Mouse (Mus musculus) MEL (cell line): ENCODE measurements around the gene Adamtsl5. TPM values are rescaled to one million over a fixed set of nuclear protein-coding genes. Genes with fewer than 3 reads are reported as not detected.

Source experiments
- DNase-seq: peaks from one replicate; pipeline ENCODE4 v3.0.0; 2011; ENCODE audit warnings: low read depth, low spot score
- H3K27ac ChIP-seq: 2 replicates; pipeline ENCODE4 v1.5.1; 2012; ENCODE audit warnings: low read depth, mild to moderate bottlenecking, control low read depth, low read length, moderate library complexity; ENCODE audit not compliant: control insufficient read depth
- H3K27me3 ChIP-seq, 2 experiments: fragments of 150-350 bp in 1 of 2; sonication (generic) in 1 of 2; 2 replicates each; pipeline ENCODE4 v1.6.1; 2012; ENCODE audit warnings: low read length in 2 of 2, mild to moderate bottlenecking in 2 of 2, improper control_type of control experiment in 1 of 2, moderate library complexity in 1 of 2; ENCODE audit not compliant: insufficient read depth in 2 of 2, control insufficient read depth in 1 of 2
- H3K36me3 ChIP-seq, 2 experiments: 2 replicates each; pipeline ENCODE4 v1.6.1; 2012 to 2014; ENCODE audit warnings: low read length in 2 of 2, improper control_type of control experiment in 1 of 2, inconsistent platforms in 1 of 2, mild to moderate bottlenecking in 1 of 2; ENCODE audit not compliant: insufficient read depth in 2 of 2, control insufficient read depth in 1 of 2
- H3K4me1 ChIP-seq, 2 experiments: fragments of 150-350 bp in 1 of 2; sonication (generic) in 1 of 2; 2 replicates each; pipeline ENCODE4 v1.6.1; 2012; ENCODE audit warnings: low read length in 2 of 2, improper control_type of control experiment in 1 of 2, mild to moderate bottlenecking in 1 of 2; ENCODE audit not compliant: insufficient read depth in 2 of 2, control insufficient read depth in 1 of 2
- H3K4me3 ChIP-seq, 2 experiments: fragments of 150-350 bp in 1 of 2; sonication (generic) in 1 of 2; 2 replicates each; pipeline ENCODE4 v1.5.1; 2012; ENCODE audit warnings: low read depth in 2 of 2, low read length in 2 of 2, mild to moderate bottlenecking in 2 of 2, moderate library complexity in 2 of 2, control low read depth in 1 of 2, improper control_type of control experiment in 1 of 2; ENCODE audit not compliant: control insufficient read depth in 1 of 2, insufficient read depth in 1 of 2
- H3K79me2 ChIP-seq: 2 replicates; pipeline ENCODE4 v1.6.1; 2012; ENCODE audit warnings: mild to moderate bottlenecking, low read length, moderate library complexity; ENCODE audit not compliant: control insufficient read depth, poor library complexity, insufficient read depth
- H3K9ac ChIP-seq: 2 replicates; pipeline ENCODE4 v1.6.1; 2012; ENCODE audit warnings: low read depth, mild to moderate bottlenecking, control low read depth, low read length, moderate library complexity; ENCODE audit not compliant: control insufficient read depth, poor library complexity, severe bottlenecking
- H3K9me3 ChIP-seq: fragments of 150-350 bp; sonication (generic); replicated peaks from 2 replicates; pipeline ENCODE4 v1.6.1; 2012; ENCODE audit warnings: mild to moderate bottlenecking, low read length, improper control_type of control experiment, moderate library complexity; ENCODE audit not compliant: insufficient read depth
- CHD1 ChIP-seq: IDR thresholded peaks from 2 replicates; pipeline ENCODE4 v1.6.1; 2012; ENCODE audit warnings: low read depth, mild to moderate bottlenecking, inconsistent platforms, low read length, improper control_type of control experiment
- CHD2 ChIP-seq: IDR thresholded peaks from 2 replicates; pipeline ENCODE4 v1.6.1; 2011; ENCODE audit warnings: low read length, improper control_type of control experiment
- CTCF ChIP-seq, 3 experiments: IDR thresholded peaks in 2 of 3; conservative IDR thresholded peaks in 1 of 3; 2 replicates each; pipeline ENCODE4 v1.5.1; 2011 to 2012; ENCODE audit warnings: low read length in 3 of 3, low read depth in 2 of 3, mild to moderate bottlenecking in 2 of 3, improper control_type of control experiment in 1 of 3, inconsistent platforms in 1 of 3, mixed read lengths in 1 of 3, moderate library complexity in 1 of 3; ENCODE audit not compliant: control insufficient read depth in 1 of 3, insufficient read depth in 1 of 3, poor library complexity in 1 of 3, severe bottlenecking in 1 of 3
- E2F4 ChIP-seq: IDR thresholded peaks from 2 replicates; pipeline ENCODE4 v1.6.1; 2011; ENCODE audit warnings: low read depth, low read length, improper control_type of control experiment, borderline replicate concordance
- ELF1 ChIP-seq: IDR thresholded peaks from 2 replicates; pipeline ENCODE4 v1.6.1; 2014; ENCODE audit warnings: low read depth, mild to moderate bottlenecking, inconsistent platforms, low read length, improper control_type of control experiment, moderate library complexity
- EP300 ChIP-seq, 2 experiments: IDR thresholded peaks; 2 replicates each; pipeline ENCODE4 v1.6.1; 2011; ENCODE audit warnings: improper control_type of control experiment in 2 of 2, low read length in 2 of 2, low read depth in 1 of 2, mild to moderate bottlenecking in 1 of 2
- GATA1 ChIP-seq: IDR thresholded peaks from 2 replicates; pipeline ENCODE4 v1.6.1; 2011; ENCODE audit warnings: low read depth, low read length, improper control_type of control experiment
- HCFC1 ChIP-seq: IDR thresholded peaks from 2 replicates; pipeline ENCODE4 v1.6.1; 2012; ENCODE audit warnings: low read depth, mild to moderate bottlenecking, inconsistent platforms, low read length, improper control_type of control experiment, moderate library complexity
- JUND ChIP-seq: IDR thresholded peaks from 2 replicates; pipeline ENCODE4 v1.6.1; 2011; ENCODE audit warnings: low read depth, mild to moderate bottlenecking, improper control_type of control experiment, low read length
- KAT2A ChIP-seq: conservative IDR thresholded peaks from 2 replicates; pipeline ENCODE4 v1.6.1; 2012; ENCODE audit warnings: low read depth, low read length, improper control_type of control experiment, inconsistent platforms
- MAFK ChIP-seq: IDR thresholded peaks from 2 replicates; pipeline ENCODE4 v1.6.1; 2011; ENCODE audit warnings: low read depth, mild to moderate bottlenecking, low read length, improper control_type of control experiment, borderline replicate concordance
- MAZ ChIP-seq: IDR thresholded peaks from 2 replicates; pipeline ENCODE4 v1.6.1; 2012; ENCODE audit warnings: low read depth, mild to moderate bottlenecking, inconsistent platforms, low read length, improper control_type of control experiment
- MEF2A ChIP-seq: IDR thresholded peaks from 2 replicates; pipeline ENCODE4 v1.6.1; 2014; ENCODE audit warnings: low read depth, mild to moderate bottlenecking, inconsistent platforms, low read length, improper control_type of control experiment; ENCODE audit not compliant: poor library complexity, insufficient replicate concordance, severe bottlenecking; ENCODE audit errors: extremely low read depth
- MXI1 ChIP-seq: IDR thresholded peaks from 2 replicates; pipeline ENCODE4 v1.6.1; 2011; ENCODE audit warnings: mild to moderate bottlenecking, low read depth, low read length, improper control_type of control experiment
- NRF1 ChIP-seq: IDR thresholded peaks from 2 replicates; pipeline ENCODE4 v1.6.1; 2014; ENCODE audit warnings: low read depth, mild to moderate bottlenecking, inconsistent platforms, low read length, improper control_type of control experiment, moderate library complexity; ENCODE audit not compliant: poor library complexity, insufficient read depth, severe bottlenecking
- POLR2A ChIP-seq, 2 experiments: IDR thresholded peaks; 2 replicates each; pipeline ENCODE4 v1.6.1; 2011 to 2012; ENCODE audit warnings: low read length in 2 of 2, mild to moderate bottlenecking in 2 of 2, control low read depth in 1 of 2, improper control_type of control experiment in 1 of 2, low read depth in 1 of 2, moderate library complexity in 1 of 2; ENCODE audit not compliant: control insufficient read depth in 1 of 2, insufficient read depth in 1 of 2, poor library complexity in 1 of 2
- POLR2AphosphoS2 ChIP-seq: IDR thresholded peaks from 2 replicates; pipeline ENCODE4 v1.6.1; 2011; ENCODE audit warnings: low read length, improper control_type of control experiment
- RAD21 ChIP-seq: IDR thresholded peaks from 2 replicates; pipeline ENCODE4 v1.6.1; 2011; ENCODE audit warnings: mild to moderate bottlenecking, low read depth, low read length, improper control_type of control experiment
- TAL1 ChIP-seq: IDR thresholded peaks from 2 replicates; pipeline ENCODE4 v1.6.1; 2012; ENCODE audit warnings: mild to moderate bottlenecking, inconsistent platforms, low read length, moderate library complexity, mixed read lengths
- USF1 ChIP-seq: IDR thresholded peaks from 2 replicates; pipeline ENCODE4 v1.6.1; 2014; ENCODE audit warnings: low read depth, mild to moderate bottlenecking, inconsistent platforms, low read length, improper control_type of control experiment, moderate library complexity
- ZKSCAN1 ChIP-seq: IDR thresholded peaks from 2 replicates; pipeline ENCODE4 v1.6.1; 2012; ENCODE audit warnings: low read depth, mild to moderate bottlenecking, inconsistent platforms, low read length, improper control_type of control experiment, moderate library complexity
- ZMIZ1 ChIP-seq: IDR thresholded peaks from 2 replicates; pipeline ENCODE4 v1.6.1; 2012; ENCODE audit warnings: low read depth, mild to moderate bottlenecking, inconsistent platforms, low read length, improper control_type of control experiment, moderate library complexity
- polyA plus RNA-seq, 2 experiments: library from polyadenylated mRNA; stranded (reverse) in 1 of 2; unstranded in 1 of 2; fragments of >175 nt in 1 of 2; fragments of >200 nt in 1 of 2; gene quantifications; 2 replicates each; pipeline versions ENCODE4 v1.2.1 to v1.2.4; 2012; ENCODE audit warnings: low replicate concordance in 2 of 2, low read depth in 1 of 2; ENCODE audit not compliant: insufficient read length in 2 of 2, insufficient read depth in 1 of 2, missing spikeins in 1 of 2
- total RNA-seq: library from RNA; depleted of rRNA; stranded (reverse); fragments of 300-350 nt; gene quantifications from 2 replicates; pipeline ENCODE4 v1.2.3, GENCODE M21; 2012

Gene Adamtsl5
- total and polyA plus RNA-seq, 3 experiments, result 3.9 to 16.5 TPM; not detected in 1

DNA sequence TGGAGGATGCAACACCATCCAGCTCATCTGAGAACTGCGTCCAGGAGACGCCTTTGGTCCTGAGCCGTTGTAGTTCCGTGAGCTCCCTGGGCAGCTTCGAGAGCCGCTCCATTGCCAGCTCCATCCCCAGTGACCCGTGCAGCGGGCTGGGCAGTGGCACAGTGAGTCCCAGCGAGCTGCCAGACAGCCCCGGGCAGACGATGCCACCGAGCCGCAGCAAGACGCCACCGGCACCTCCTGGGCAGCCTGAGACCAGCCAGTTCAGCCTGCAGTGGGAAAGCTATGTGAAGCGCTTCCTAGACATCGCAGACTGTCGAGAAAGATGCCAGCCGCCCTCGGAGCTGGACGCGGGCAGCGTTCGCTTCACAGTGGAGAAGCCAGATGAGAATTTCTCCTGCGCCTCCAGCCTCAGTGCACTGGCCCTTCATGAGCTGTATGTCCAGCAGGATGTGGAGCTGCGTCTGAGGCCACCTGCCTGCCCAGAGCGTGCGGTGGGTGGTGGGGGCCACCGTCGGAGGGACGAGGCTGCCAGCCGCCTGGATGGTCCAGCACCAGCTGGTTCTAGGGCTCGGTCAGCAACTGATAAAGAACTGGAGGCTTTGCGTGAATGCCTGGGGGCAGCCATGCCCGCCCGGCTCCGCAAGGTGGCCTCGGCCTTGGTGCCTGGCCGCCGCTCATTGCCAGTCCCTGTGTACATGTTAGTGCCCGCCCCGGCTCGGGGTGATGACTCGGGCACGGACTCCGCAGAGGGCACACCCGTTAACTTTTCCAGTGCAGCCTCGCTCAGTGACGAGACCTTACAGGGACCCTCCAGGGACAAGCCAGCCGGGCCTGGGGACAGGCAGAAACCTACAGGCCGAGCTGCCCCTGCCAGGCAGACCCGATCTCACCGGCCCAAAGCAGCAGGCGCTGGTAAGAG lies 35.4 kb downstream of the Adamtsl5 start:
- Histone ChIP-seq H3K9ac (no peak overlapping the region), H3K27me3 (no peaks in the 10 kb centered on the region)

GRCm38 (mm10) chr10:80311560-80311959 lies 36.7 kb downstream of the Adamtsl5 start:
- H3K9ac ChIP-seq, result no peak overlapping the region
- DNase-seq, result no peak
- no peaks in the 10 kb centered on the region for H3K79me2 ChIP-seq
- no peaks in the 10 kb centered on the region for H3K9me3 ChIP-seq
- H3K27me3 ChIP-seq, result no peaks in the 10 kb centered on the region
- TF ChIP-seq GATA1 (no peak), ZMIZ1 (no peak), KAT2A (no peak), EP300 (IDR thresholded peaks at IDR 0.05; ENCODE audit: low read depth in 1 of 2, low read length in 2 of 2) (no peak), E2F4 (no peak), POLR2AphosphoS2 (no peak), HCFC1 (no peak), MEF2A (no peak), NRF1 (no peak), MAFK (no peak), CHD2 (no peak), CHD1 (no peak), CTCF (IDR thresholded peaks at IDR 0.05 in 2 of 3, conservative IDR thresholded peaks at IDR 0.05 in 1 of 3; ENCODE audit: control insufficient read depth in 1 of 3, insufficient read depth in 1 of 3, low read depth in 2 of 3, low read length in 3 of 3, poor library complexity in 1 of 3, severe bottlenecking in 1 of 3) (no peak), ZKSCAN1 (no peak), USF1 (no peak), ELF1 (no peak), MXI1 (no peak), RAD21 (no peak), POLR2A (IDR thresholded peaks at IDR 0.05; ENCODE audit: control insufficient read depth in 1 of 2, insufficient read depth in 1 of 2, low read depth in 1 of 2, low read length in 2 of 2, poor library complexity in 1 of 2) (no peak)
- TF ChIP-seq, all 39 proteins: peak for 0
- H3K4me1 ChIP-seq, result peaks cover 0 to 5% of the 10 kb centered on the region in 2 experiments; a peak in 3 of 4 replicates
- no peak overlapping the region for H3K27ac ChIP-seq
- H3K4me3 ChIP-seq, result no peak overlapping the region
- H3K36me3 ChIP-seq, result no peaks in the 10 kb centered on the region

More for the DNA sequence above, 35.4 kb downstream of the Adamtsl5 start:
- no peaks in the 10 kb centered on the region for H3K9me3 ChIP-seq
- 0 out of 2 replicates have a peak, but pooled peaks cover under 1% of the 10 kb centered on the region for H3K79me2 ChIP-seq
- no peak overlapping the region for H3K4me3 ChIP-seq
- H3K27ac ChIP-seq, result no peak overlapping the region
- peaks cover 0 to 6% of the 10 kb centered on the region in 2 experiments; a peak in 2 of 4 replicates for H3K36me3 ChIP-seq
- no peak for DNase-seq
- TF ChIP-seq MAZ, result no peak
- no peak for TF ChIP-seq TAL1
- no peak for TF ChIP-seq GATA1
- TF ChIP-seq JUND, result no peak
- H3K4me1 ChIP-seq, result peaks cover 0 to 17% of the 10 kb centered on the region in 2 experiments; a peak in 3 of 4 replicates
